ENCODE assay signal across 10 mouse cellular contexts in the genomic region with DNA sequence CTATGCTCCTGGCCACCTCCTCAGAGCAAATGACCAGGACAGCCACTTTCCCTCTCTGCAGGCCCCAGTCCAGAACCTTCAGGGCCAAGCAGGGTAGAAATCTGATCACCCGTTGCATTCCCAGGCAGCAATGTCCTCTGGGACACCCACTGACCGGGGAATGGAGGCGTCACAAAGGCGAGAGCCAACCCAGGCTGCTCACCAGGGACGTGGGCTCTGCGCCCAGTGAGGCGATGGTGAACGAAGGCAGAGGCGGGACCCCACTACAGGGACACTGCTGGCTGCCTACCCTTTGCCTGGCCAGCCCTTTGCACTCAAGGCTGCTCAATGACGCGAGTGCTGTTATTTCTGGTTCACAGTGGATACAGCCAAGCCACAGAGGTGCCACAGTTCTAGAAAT. TPM values are rescaled to one million over a fixed set of nuclear protein-coding genes. Genes with fewer than 3 reads are reported as not detected.
DNase-seq lines count a peak whose midpoint lies in the region; ATAC-seq and TF ChIP-seq lines count a peak whose summit lies in the region.
"Had no signal": no experiment of that assay in that cellular context is flagged by ENCODE, and none has a peak within 500 bp of the region (broad histone marks: within the 10 kb centered on the region; RNA-seq: fewer than 3 reads in every experiment).

No protein-coding gene starts in this region.

- H3K27ac ChIP-seq in forebrain, postnatal 0 days (ENCODE audit: low read depth, low read length), result no peak overlapping the region
- no peak overlapping the region; the same call in 1 of the 2 replicates for H3K27ac ChIP-seq in forebrain, embryonic 13.5 days
- peak overlapping the region; percentile 40; the same call in 1 of the 2 replicates for H3K27ac ChIP-seq in heart, embryonic 13.5 days (replicated peaks)
- H3K27ac ChIP-seq: limb, embryonic 13.5 days had no signal

- no peaks in the 10 kb centered on the region for H3K27me3 ChIP-seq in forebrain, postnatal 0 days (ENCODE audit: insufficient read depth, low read length)
- no peaks in the 10 kb centered on the region for H3K27me3 ChIP-seq in forebrain, embryonic 13.5 days
- H3K27me3 ChIP-seq in heart, embryonic 13.5 days (replicated peaks), result no peaks in the 10 kb centered on the region
- H3K27me3 ChIP-seq: limb, embryonic 13.5 days had no signal

- TF ChIP-seq CTCF in forebrain, postnatal 0 days (IDR thresholded peaks at IDR 0.05; ENCODE audit: low read depth), result no peak

- H3K4me3 ChIP-seq in forebrain, postnatal 0 days (ENCODE audit: low read depth, low read length), result no peak overlapping the region
- no peak overlapping the region for H3K4me3 ChIP-seq in forebrain, embryonic 13.5 days
- H3K4me3 ChIP-seq in heart, embryonic 13.5 days, result no peak overlapping the region
- H3K4me3 ChIP-seq: limb, embryonic 13.5 days had no signal

- peak; percentile 27 for ATAC-seq in forebrain, postnatal 0 days
- no peak for ATAC-seq in forebrain, embryonic 13.5 days
- no peak for ATAC-seq in heart, embryonic 13.5 days (ENCODE audit: extremely low read depth, insufficient number of reproducible peaks, low FRiP score, low TSS enrichment)

- H3K9me3 ChIP-seq in forebrain, postnatal 0 days (ENCODE audit: low read length), result no peaks in the 10 kb centered on the region
- H3K9me3 ChIP-seq in forebrain, embryonic 13.5 days (replicated peaks), result no peaks in the 10 kb centered on the region
- no peaks in the 10 kb centered on the region for H3K9me3 ChIP-seq in heart, embryonic 13.5 days
- H3K9me3 ChIP-seq: limb, embryonic 13.5 days had no signal

- 59% methylated on average over 11 of the region's 11 CpGs for WGBS in forebrain, postnatal 0 days
- WGBS in forebrain, embryonic 13.5 days, result 76% methylated on average over 11 of the region's 11 CpGs
- WGBS in heart, embryonic 13.5 days, result 59% methylated on average over 11 of the region's 11 CpGs

- H3K36me3 ChIP-seq in forebrain, postnatal 0 days (ENCODE audit: insufficient read depth), result peaks cover 6% of the 10 kb centered on the region; the same call in 1 of the 2 replicates
- H3K36me3 ChIP-seq in forebrain, embryonic 13.5 days (ENCODE audit: poor library complexity, severe bottlenecking), result peaks cover 7% of the 10 kb centered on the region; the same call in 1 of the 2 replicates
- no peaks in the 10 kb centered on the region; the same call in 1 of the 2 replicates for H3K36me3 ChIP-seq in heart, embryonic 13.5 days

- no peak overlapping the region for H3K9ac ChIP-seq in forebrain, postnatal 0 days
- no peak overlapping the region for H3K9ac ChIP-seq in forebrain, embryonic 13.5 days
- H3K9ac ChIP-seq in heart, embryonic 13.5 days, result 0 out of 2 replicates have a peak overlapping the region, but pooled peaks have one; percentile 10
- H3K9ac ChIP-seq: limb, embryonic 13.5 days had no signal

- no peak for DNase-seq in forebrain, postnatal 0 days
- peak; percentile 90 to 94 for DNase-seq in adrenal gland, adult (ENCODE audit: inconsistent age in 2 of 2, low spot score in 1 of 2)
- peak; percentile 58 for DNase-seq in kidney, postnatal 10 days
- no peak for DNase-seq in spleen, adult 18-20 months
- no peak for DNase-seq in spleen, postnatal 36 days (ENCODE audit: low spot score in 2 of 2)
- no peak for DNase-seq in T-cell, adult 2 months (ENCODE audit: low spot score)
- DNase-seq: midbrain, embryonic 14.5 days had no signal

- no peak overlapping the region for H3K4me2 ChIP-seq in forebrain, postnatal 0 days (ENCODE audit: low read depth)
- H3K4me2 ChIP-seq in forebrain, embryonic 13.5 days, result no peak overlapping the region
- H3K4me2 ChIP-seq in heart, embryonic 13.5 days, result no peak overlapping the region
- H3K4me2 ChIP-seq: limb, embryonic 13.5 days had no signal

- no peaks in the 10 kb centered on the region for H3K4me1 ChIP-seq in forebrain, postnatal 0 days (ENCODE audit: insufficient read depth)
- peaks cover 49% of the 10 kb centered on the region for H3K4me1 ChIP-seq in forebrain, embryonic 13.5 days
- H3K4me1 ChIP-seq in heart, embryonic 13.5 days, result peaks cover 83% of the 10 kb centered on the region

RNA-seq across cellular contexts. Expression of gene Prdm11, which starts 13.3 kb away (rescaled TPM):
- 7.8 and 7.9 TPM in 2 replicates for total RNA-seq in forebrain, postnatal 0 days (2014; rRNA removed)
- polyA plus RNA-seq in forebrain, postnatal 0 days (2015; fragmentation: Nextera tagmentation; extraction: Ambion mirVana), result 1.5 and 1.9 TPM in 2 replicates
- polyA plus RNA-seq in forebrain, embryonic 13.5 days (2015; fragmentation: Nextera tagmentation; extraction: Ambion mirVana), result 1.4 and 1.9 TPM in 2 replicates
- polyA plus RNA-seq in heart, embryonic 13.5 days (2015; fragmentation: Nextera tagmentation; extraction: Ambion mirVana), result 2.8 and 3.6 TPM in 2 replicates

Comparison
In these comparisons a context has a peak if more than half of its experiments do, and no peak if none do; other contexts are left out.
1. DNase-seq: peak in adrenal gland, adult (2 of 2) and kidney, postnatal 10 days (single experiment); none in forebrain, postnatal 0 days (single experiment), spleen, adult 18-20 months (0 of 2), spleen, postnatal 36 days (0 of 2) and T-cell, adult 2 months (single experiment).